Mouse (Mus musculus) liver, embryonic 13.5 days (tissue): ENCODE data around the gene Wdr43. TPM values are rescaled to one million over a fixed set of nuclear protein-coding genes. Genes with fewer than 3 reads are reported as not detected.
"Not testable (repeated sequence)": the region's sequence is repeated elsewhere in the genome, so short reads cannot be mapped to it uniquely, and the experiment has no call there.

ENCODE experiments used
- ATAC-seq: fragments of 200-750 bp; cut with Nextera tagmentation; 2 replicates; pipeline ENCODE4 v1.8.0; 2017; ENCODE audit warnings: low read depth, mild to moderate bottlenecking, moderate number of reproducible peaks, moderate library complexity
- DNase-seq: peaks from one replicate; pipeline ENCODE4 v3.0.0; 2022
- H3K27ac ChIP-seq: fragments of 300-500 bp; sonication (generic); 2 replicates; pipeline ENCODE4 v1.5.1; 2015; ENCODE audit warnings: moderate library complexity, mild to moderate bottlenecking, inconsistent platforms
- H3K27me3 ChIP-seq: fragments of 300-500 bp; sonication (generic); 2 replicates; pipeline ENCODE4 v1.6.1; 2015; ENCODE audit warnings: mild to moderate bottlenecking, inconsistent platforms
- H3K36me3 ChIP-seq: fragments of 300-500 bp; sonication (generic); 2 replicates; pipeline ENCODE4 v1.6.1; 2015; ENCODE audit warnings: mild to moderate bottlenecking, inconsistent platforms
- H3K4me1 ChIP-seq: fragments of 300-500 bp; sonication (generic); replicated peaks from 2 replicates; pipeline ENCODE4 v1.6.1; 2015; ENCODE audit warnings: inconsistent platforms
- H3K4me2 ChIP-seq: fragments of 300-500 bp; sonication (generic); 2 replicates; pipeline ENCODE4 v1.6.1; 2015; ENCODE audit warnings: inconsistent platforms, mild to moderate bottlenecking, moderate library complexity
- H3K4me3 ChIP-seq: fragments of 300-500 bp; sonication (generic); replicated peaks from 2 replicates; pipeline ENCODE4 v1.5.1; 2015; ENCODE audit warnings: mild to moderate bottlenecking, inconsistent platforms
- H3K9ac ChIP-seq: fragments of 300-500 bp; sonication (generic); 2 replicates; pipeline ENCODE4 v1.6.1; 2015; ENCODE audit warnings: mild to moderate bottlenecking, inconsistent platforms
- H3K9me3 ChIP-seq: fragments of 300-500 bp; sonication (generic); replicated peaks from 2 replicates; pipeline ENCODE4 v1.6.1; 2016; ENCODE audit warnings: inconsistent platforms
- WGBS: fragments of 180-500 bp; shearing (Covaris S2); methylation state at CpG from one replicate; pipeline ENCODE4 v1.1.7; 2015; ENCODE audit not compliant: insufficient replicate concordance; 5-methylcytosine and 5-hydroxymethylcytosine counted together
- polyA plus RNA-seq: library from polyadenylated mRNA; unstranded; fragments of >200 nt; fragmentation: Nextera tagmentation; extraction: Ambion mirVana; gene quantifications from 2 replicates; pipeline ENCODE4 v1.2.1, GENCODE M21; 2015

The Wdr43 gene
- polyA plus RNA-seq, 1 experiment from 2014 or later = 57.4 TPM

DNA sequence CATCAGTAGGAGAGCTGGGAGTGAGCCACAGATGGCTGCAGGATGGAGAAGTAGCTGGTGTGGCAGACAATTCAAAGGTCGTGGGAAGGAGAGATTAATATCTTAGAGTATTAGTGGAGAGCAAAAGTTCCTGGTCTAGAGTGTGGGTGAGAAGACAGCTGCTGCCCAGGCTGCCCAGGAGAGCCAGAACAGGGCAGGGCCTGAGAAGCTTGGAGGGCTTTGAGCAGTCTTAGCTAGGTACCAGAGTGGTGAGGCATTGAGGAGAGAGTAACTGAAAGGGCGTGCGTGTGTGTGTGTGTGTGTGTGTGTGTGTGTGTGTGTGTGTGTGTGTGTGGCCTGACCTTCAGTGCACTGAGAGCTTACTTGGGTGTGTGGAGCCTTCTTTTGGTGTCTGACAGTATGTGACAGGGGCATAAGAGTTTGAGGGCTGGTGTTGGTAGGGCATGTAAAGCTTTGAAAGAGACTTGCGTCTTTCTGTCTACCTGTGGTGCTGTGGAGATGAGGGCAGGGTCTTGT, 22.1 kb downstream of the Wdr43 start:
- no peak overlapping the region for H3K4me3 ChIP-seq
- DNase-seq (no peak), ATAC-seq (no peak)
- no peaks in the 10 kb centered on the region for H3K27me3 ChIP-seq
- H3K27ac ChIP-seq = no peak overlapping the region
- no peaks in the 10 kb centered on the region for H3K4me1 ChIP-seq
- peaks cover 96% of the 10 kb centered on the region for H3K36me3 ChIP-seq
- H3K4me2 ChIP-seq = no peak overlapping the region
- no peak overlapping the region for H3K9ac ChIP-seq
- 67% methylated on average over 4 of the region's 4 CpGs for WGBS
- H3K9me3 ChIP-seq = no peaks in the 10 kb centered on the region

DNA sequence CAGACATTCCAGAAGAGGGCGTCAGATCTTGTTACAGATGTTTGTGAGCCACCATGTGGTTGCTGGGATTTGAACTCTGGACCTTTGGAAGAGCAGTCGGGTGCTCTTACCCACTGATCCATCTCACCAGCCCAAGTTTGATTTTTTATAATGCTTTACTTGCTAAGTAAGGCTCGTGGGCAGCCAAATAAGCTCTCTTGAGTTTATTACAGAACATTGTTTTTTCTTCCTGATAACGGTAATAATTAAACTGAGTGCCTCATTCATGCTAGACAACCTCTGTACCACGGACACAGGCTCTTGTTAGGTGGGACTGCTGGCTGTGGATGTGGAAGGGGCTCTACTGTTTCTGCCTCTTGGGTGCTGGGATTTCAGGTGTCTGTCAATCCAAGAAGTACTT, 23.4 kb downstream of the Wdr43 start:
- not testable (repeated sequence) for H3K9me3 ChIP-seq, DNase-seq, H3K4me1 ChIP-seq, H3K9ac ChIP-seq, H3K4me3 ChIP-seq, ATAC-seq, H3K27me3 ChIP-seq, H3K4me2 ChIP-seq, H3K27ac ChIP-seq
- peaks cover 91% of the 10 kb centered on the region for H3K36me3 ChIP-seq
- WGBS = 69% methylated on average over 5 of the region's 5 CpGs

- ATAC-seq (no peak), DNase-seq (no peak)
- Histone ChIP-seq H3K36me3 (peaks cover 89% of the 10 kb centered on the region), H3K4me2 (no peak overlapping the region), H3K27ac (no peak overlapping the region), H3K4me3 (no peak overlapping the region), H3K9ac (no peak overlapping the region), H3K4me1 (no peaks in the 10 kb centered on the region), H3K9me3 (no peaks in the 10 kb centered on the region), H3K27me3 (no peaks in the 10 kb centered on the region)
- 71% methylated on average over 9 of the region's 9 CpGs for WGBS
These were observed 24.9 kb downstream of the Wdr43 start for GRCm38 (mm10) chr17:71640421-71641085.

- Histone ChIP-seq H3K4me2 (no peak overlapping the region), H3K4me3 (no peak overlapping the region), H3K4me1 (no peaks in the 10 kb centered on the region), H3K9ac (no peak overlapping the region), H3K36me3 (peaks cover 87% of the 10 kb centered on the region), H3K27me3 (no peaks in the 10 kb centered on the region), H3K27ac (no peak overlapping the region), H3K9me3 (no peaks in the 10 kb centered on the region)
- DNase-seq (no peak), ATAC-seq (no peak)
- WGBS = 76% methylated on average over 3 of the region's 3 CpGs
These were observed 26.5 kb downstream of the Wdr43 start for GRCm38 (mm10) chr17:71642190-71642589.

DNA sequence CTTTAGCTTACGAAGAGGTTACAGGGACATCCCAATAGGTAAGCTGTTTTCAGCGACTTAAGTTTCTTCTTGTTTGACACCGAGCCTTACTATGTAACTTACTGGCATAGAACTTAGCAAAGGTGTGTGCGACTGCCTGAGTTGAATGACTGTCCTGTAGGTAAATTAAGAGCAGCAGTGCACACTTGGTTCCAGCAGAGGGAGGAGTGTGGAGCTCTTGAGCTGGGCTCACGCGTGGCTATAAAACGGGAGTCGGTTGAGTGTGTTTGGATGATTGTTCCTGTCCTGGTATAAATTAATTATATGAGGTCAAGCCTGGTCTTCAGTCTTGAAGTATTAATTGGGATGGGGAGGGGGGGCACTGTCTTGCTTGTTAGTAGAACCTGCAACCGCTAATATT, 34.3 kb downstream of the Wdr43 start:
- WGBS = 85% methylated on average over 9 of the region's 9 CpGs
- H3K27me3 ChIP-seq = no peaks in the 10 kb centered on the region
- DNase-seq = no peak
- no peaks in the 10 kb centered on the region for H3K9me3 ChIP-seq
- no peak overlapping the region for H3K4me3 ChIP-seq
- H3K27ac ChIP-seq = no peak overlapping the region
- H3K4me2 ChIP-seq = no peak overlapping the region
- ATAC-seq = no peak
- peaks cover 83% of the 10 kb centered on the region for H3K36me3 ChIP-seq
- no peaks in the 10 kb centered on the region for H3K4me1 ChIP-seq
- H3K9ac ChIP-seq = no peak overlapping the region

GRCm38 (mm10) chr17:71652495-71652894, 36.8 kb downstream of the Wdr43 start:
- DNase-seq (no peak), ATAC-seq (no peak)
- WGBS = 76% methylated on average over 2 of the region's 2 CpGs
- no peak overlapping the region for H3K9ac ChIP-seq
- no peaks in the 10 kb centered on the region for H3K27me3 ChIP-seq
- H3K4me2 ChIP-seq = no peak overlapping the region
- H3K36me3 ChIP-seq = peaks cover 83% of the 10 kb centered on the region
- H3K9me3 ChIP-seq = no peaks in the 10 kb centered on the region
- H3K27ac ChIP-seq = no peak overlapping the region
- H3K4me1 ChIP-seq = no peaks in the 10 kb centered on the region
- no peak overlapping the region for H3K4me3 ChIP-seq

- no peak overlapping the region for H3K27ac ChIP-seq
- no peaks in the 10 kb centered on the region for H3K9me3 ChIP-seq
- DNase-seq (no peak), ATAC-seq (no peak)
- H3K4me3 ChIP-seq = no peak overlapping the region
- H3K9ac ChIP-seq = no peak overlapping the region
- H3K27me3 ChIP-seq = no peaks in the 10 kb centered on the region
- 82% methylated on average over 5 of the region's 5 CpGs for WGBS
- H3K4me1 ChIP-seq = no peaks in the 10 kb centered on the region
- no peak overlapping the region for H3K4me2 ChIP-seq
- H3K36me3 ChIP-seq = peaks cover 83% of the 10 kb centered on the region
These were observed 37.2 kb downstream of the Wdr43 start for GRCm38 (mm10) chr17:71652934-71653333.

DNA sequence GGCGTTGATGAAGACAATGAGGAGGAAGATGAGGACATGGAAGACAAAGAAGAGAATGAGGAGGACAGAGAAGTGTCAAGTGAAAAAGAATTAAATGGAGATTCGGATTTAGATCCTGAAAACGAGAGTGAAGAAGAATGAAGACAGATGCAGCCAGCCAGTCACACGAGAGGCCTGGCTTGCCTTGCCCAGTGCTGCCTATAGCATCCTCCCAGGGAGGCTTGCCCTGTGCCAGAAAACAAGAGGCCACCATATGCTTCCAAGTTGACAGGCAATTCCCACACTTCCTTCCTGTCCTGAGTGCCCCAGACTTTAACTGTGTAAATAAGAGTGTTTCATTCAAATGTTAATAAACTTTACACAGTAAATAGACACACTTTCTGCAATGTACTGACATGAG, 41.8 kb downstream of the Wdr43 start:
- no peak for ATAC-seq
- no peak overlapping the region for H3K27ac ChIP-seq
- no peak overlapping the region for H3K4me3 ChIP-seq
- H3K4me2 ChIP-seq = no peak overlapping the region
- no peaks in the 10 kb centered on the region for H3K9me3 ChIP-seq
- 76% methylated on average over 4 of the region's 4 CpGs for WGBS
- no peak overlapping the region for H3K9ac ChIP-seq
- peaks cover 10% of the 10 kb centered on the region for H3K4me1 ChIP-seq
- no peaks in the 10 kb centered on the region for H3K27me3 ChIP-seq
- peaks cover 52% of the 10 kb centered on the region for H3K36me3 ChIP-seq
- DNase-seq = no peak

DNA sequence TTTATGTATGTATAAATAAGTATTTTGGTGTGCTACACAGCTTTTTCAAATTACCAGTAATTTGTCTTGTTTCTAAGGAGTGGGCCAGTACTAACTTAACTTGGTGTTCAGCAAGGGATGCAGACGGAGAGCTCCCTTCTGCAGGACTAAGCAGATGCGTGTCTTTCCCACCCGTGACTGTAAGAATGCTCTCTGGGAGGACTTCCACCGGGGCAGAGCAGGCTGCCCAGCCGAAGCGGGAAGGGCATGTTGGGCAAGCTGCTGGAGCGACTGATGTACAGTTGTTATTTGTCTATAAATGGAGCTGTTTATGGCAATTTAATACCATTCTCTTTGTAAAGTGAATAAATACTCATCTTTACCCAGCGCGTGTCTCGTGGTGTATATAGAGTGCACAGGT, 43.0 kb downstream of the Wdr43 start:
- DNase-seq = no peak
- H3K4me1 ChIP-seq = peaks cover 14% of the 10 kb centered on the region
- no peaks in the 10 kb centered on the region for H3K27me3 ChIP-seq
- no peak overlapping the region for H3K4me2 ChIP-seq
- H3K27ac ChIP-seq = no peak overlapping the region
- no peaks in the 10 kb centered on the region for H3K9me3 ChIP-seq
- H3K4me3 ChIP-seq = no peak overlapping the region
- WGBS = 80% methylated on average over 10 of the region's 10 CpGs
- no peak for ATAC-seq
- H3K36me3 ChIP-seq = peaks cover 42% of the 10 kb centered on the region
- H3K9ac ChIP-seq = no peak overlapping the region

DNA sequence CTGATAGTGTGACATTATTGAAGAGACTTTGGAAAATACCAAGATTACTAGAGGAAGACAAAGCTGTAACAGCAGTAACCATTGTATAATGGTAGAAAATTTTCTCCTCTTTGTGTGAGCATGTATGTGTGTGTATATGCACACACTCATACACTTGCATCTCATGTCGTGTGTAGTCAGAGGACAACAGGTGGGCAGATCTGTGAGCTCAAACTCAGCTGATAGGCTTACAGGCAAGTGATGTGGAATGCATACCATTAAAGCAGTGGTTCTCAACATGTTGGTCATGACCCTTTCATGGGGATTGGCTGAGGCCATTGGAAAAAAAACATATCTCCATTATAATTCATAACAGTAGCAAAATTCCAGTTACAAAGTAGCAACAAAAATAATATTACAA, 44.7 kb downstream of the Wdr43 start:
- H3K27me3 ChIP-seq = no peaks in the 10 kb centered on the region
- no peak overlapping the region for H3K9ac ChIP-seq
- peaks cover 14% of the 10 kb centered on the region for H3K4me1 ChIP-seq
- H3K36me3 ChIP-seq = peaks cover 32% of the 10 kb centered on the region
- no peak overlapping the region for H3K4me3 ChIP-seq
- no peak for DNase-seq
- H3K9me3 ChIP-seq = no peaks in the 10 kb centered on the region
- WGBS = 21% methylated on average over 1 of the region's 1 CpGs
- H3K4me2 ChIP-seq = no peak overlapping the region
- H3K27ac ChIP-seq = no peak overlapping the region
- ATAC-seq = no peak

DNA sequence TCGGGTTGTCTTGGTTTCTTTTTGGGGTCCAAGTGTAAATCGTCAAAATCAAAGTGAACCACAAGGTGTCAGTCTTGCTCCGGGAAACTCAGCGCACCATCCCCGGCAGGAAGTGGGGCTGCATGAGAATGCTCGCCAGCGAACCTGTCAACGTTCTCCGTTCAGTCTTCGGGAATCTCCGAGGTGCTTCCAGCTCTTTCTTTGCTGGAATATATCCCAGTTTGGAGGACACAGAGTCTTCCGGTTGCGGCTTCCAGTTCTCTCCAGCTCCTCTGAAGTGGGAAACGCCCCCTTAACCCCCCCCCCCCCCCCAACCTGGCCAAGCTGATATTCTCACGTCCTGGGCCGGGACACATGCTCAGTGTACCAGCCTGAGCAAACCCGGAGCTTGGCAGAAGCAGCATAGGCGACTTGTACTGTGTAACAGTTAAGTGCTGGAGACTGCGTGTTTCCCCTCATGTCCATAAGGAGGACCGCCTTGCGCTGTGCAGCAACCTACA, 47.1 kb downstream of the Wdr43 start:
- Histone ChIP-seq H3K9ac (peak overlapping the region; percentile 44), H3K9me3 (no peaks in the 10 kb centered on the region), H3K4me1 (peaks cover 14% of the 10 kb centered on the region), H3K27me3 (no peaks in the 10 kb centered on the region), H3K4me2 (peak overlapping the region; percentile 66), H3K4me3 (peak overlapping the region; percentile 44), H3K36me3 (peaks cover 10% of the 10 kb centered on the region), H3K27ac (no peak overlapping the region)
- 13% methylated on average over 21 of the region's 21 CpGs for WGBS
- peak; percentile 57; the same call in 1 of the 2 replicates for ATAC-seq
- DNase-seq = peak; percentile 33

- DNase-seq (no peak), ATAC-seq (no peak)
- H3K9me3 ChIP-seq = no peaks in the 10 kb centered on the region
These were observed 47.8 kb downstream of the Wdr43 start for GRCm38 (mm10) chr17:71663491-71663890.

More at GRCm38 (mm10) chr17:71663491-71663890, 47.8 kb downstream of the Wdr43 start:
- Histone ChIP-seq H3K27ac (no peak overlapping the region), H3K4me2 (no peak overlapping the region), H3K4me1 (peaks cover 14% of the 10 kb centered on the region), H3K4me3 (no peak overlapping the region), H3K9ac (no peak overlapping the region), H3K36me3 (peaks cover 6% of the 10 kb centered on the region), H3K27me3 (no peaks in the 10 kb centered on the region)
- 45% methylated on average over 6 of the region's 6 CpGs for WGBS
